Mouse (Mus musculus) lung, embryonic 14.5 days (tissue): ENCODE measurements around the gene Krtap5-1. TPM values are rescaled to one million over a fixed set of nuclear protein-coding genes. Genes with fewer than 3 reads are reported as not detected.
"Not testable (repeated sequence)": the region's sequence is repeated elsewhere in the genome, so short reads cannot be mapped to it uniquely, and the experiment has no call there.

Experiments used
- ATAC-seq: fragments of 200-750 bp; cut with Nextera tagmentation; 2 replicates; pipeline ENCODE4 v1.8.0; 2017; ENCODE audit warnings: mild to moderate bottlenecking, moderate TSS enrichment, moderate library complexity; ENCODE audit not compliant: insufficient read depth
- DNase-seq: peaks from one replicate; pipeline ENCODE4 v3.0.0-alpha.2; 2015
- H3K27ac ChIP-seq: fragments of 300-500 bp; sonication (generic); 2 replicates; pipeline ENCODE4 v1.5.1; 2014; ENCODE audit warnings: low read depth, mild to moderate bottlenecking, moderate library complexity
- H3K27me3 ChIP-seq: fragments of 300-500 bp; sonication (generic); 2 replicates; pipeline ENCODE4 v1.6.1; 2014; ENCODE audit warnings: low read length, control low read depth; ENCODE audit not compliant: insufficient read depth
- H3K36me3 ChIP-seq: fragments of 300-500 bp; sonication (generic); 2 replicates; pipeline ENCODE4 v1.6.1; 2014; ENCODE audit warnings: control low read depth; ENCODE audit not compliant: insufficient read depth
- H3K4me1 ChIP-seq: fragments of 300-500 bp; sonication (generic); 2 replicates; pipeline ENCODE4 v1.6.1; 2014; ENCODE audit warnings: antibody characterized with exemption, control low read depth; ENCODE audit not compliant: insufficient read depth
- H3K4me2 ChIP-seq: fragments of 300-500 bp; sonication (generic); 2 replicates; pipeline ENCODE4 v1.6.1; 2014; ENCODE audit warnings: mild to moderate bottlenecking
- H3K4me3 ChIP-seq: fragments of 300-500 bp; sonication (generic); 2 replicates; pipeline ENCODE4 v1.5.1; 2014; ENCODE audit warnings: low read depth, low read length
- H3K9ac ChIP-seq: fragments of 300-500 bp; sonication (generic); 2 replicates; pipeline ENCODE4 v1.6.1; 2014
- H3K9me3 ChIP-seq: fragments of 300-500 bp; sonication (generic); 2 replicates; pipeline ENCODE4 v1.6.1; 2016; ENCODE audit warnings: low read depth, low read length, control low read depth
- CTCF ChIP-seq: IDR thresholded peaks from 2 replicates; pipeline ENCODE4 v1.5.1; 2016; ENCODE audit warnings: antibody characterized with exemption, low read depth
- WGBS: fragments of 180-500 bp; shearing (Covaris S2); extraction: QIAGEN DNeasy Blood & Tissue Kit; methylation state at CpG from one replicate; pipeline ENCODE4 v1.1.7; 2014; 5-methylcytosine and 5-hydroxymethylcytosine counted together
- polyA plus RNA-seq: library from polyadenylated mRNA; unstranded; fragments of >200 nt; fragmentation: Nextera tagmentation; extraction: Ambion mirVana; gene quantifications from 2 replicates; pipeline ENCODE4 v1.2.1, GENCODE M21; 2014

The Krtap5-1 gene
- polyA plus RNA-seq, 1 experiment from 2014 or later = not detected

DNA sequence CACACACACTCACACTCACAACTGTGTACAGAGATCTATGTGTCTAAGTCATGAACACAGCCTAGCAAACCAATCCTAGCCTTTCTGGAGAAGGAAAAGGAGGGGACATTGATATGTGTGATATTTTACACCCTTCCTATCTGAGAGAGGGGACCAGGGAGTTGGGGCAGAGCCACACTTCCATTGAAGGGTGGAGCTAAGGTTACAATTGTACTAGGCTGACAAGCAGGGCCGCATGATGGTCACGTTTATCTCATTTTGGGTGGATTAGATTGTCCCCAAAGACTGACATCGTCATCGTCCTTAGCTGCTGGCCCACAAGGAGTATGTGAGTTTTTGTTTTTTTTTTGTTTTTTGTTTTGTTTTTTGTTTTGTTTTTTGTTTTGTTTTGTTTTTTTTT lies 34.4 kb upstream of the Krtap5-1 start:
- H3K4me2 ChIP-seq = no peak overlapping the region
- H3K9me3 ChIP-seq = no peaks in the 10 kb centered on the region
- DNase-seq = no peak
- no peaks in the 10 kb centered on the region for H3K27me3 ChIP-seq
- no peak for ATAC-seq
- TF ChIP-seq CTCF = no peak
- H3K27ac ChIP-seq = no peak overlapping the region
- no peak overlapping the region for H3K4me3 ChIP-seq
- H3K4me1 ChIP-seq = peaks cover 11% of the 10 kb centered on the region
- no peaks in the 10 kb centered on the region for H3K36me3 ChIP-seq
- no peak overlapping the region for H3K9ac ChIP-seq
- WGBS = 78% methylated on average over 4 of the region's 4 CpGs

DNA sequence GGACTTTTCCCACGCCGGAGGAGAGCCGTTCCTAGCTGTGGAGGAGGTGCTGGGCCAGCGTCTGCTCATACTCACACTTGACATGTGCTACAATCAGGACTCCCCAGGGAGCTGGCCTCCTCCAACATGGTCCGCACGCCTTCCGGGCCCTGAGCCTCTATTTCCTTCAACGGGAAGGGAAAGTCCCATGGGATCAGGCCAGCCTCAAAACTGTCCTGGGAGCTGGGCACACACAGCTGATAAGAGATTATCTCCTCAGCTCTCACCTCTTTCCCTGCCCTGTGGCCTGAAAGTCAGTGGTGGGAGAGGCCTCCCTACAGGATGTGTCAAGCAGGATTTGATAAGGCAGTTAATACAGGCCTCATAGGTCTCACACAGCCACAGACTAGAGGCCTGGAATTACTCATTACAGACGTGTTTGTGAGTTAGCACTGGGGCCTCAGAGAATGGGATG lies 33.4 kb upstream of the Krtap5-1 start:
- Histone ChIP-seq H3K36me3 (no peaks in the 10 kb centered on the region), H3K4me2 (no peak overlapping the region), H3K9ac (no peak overlapping the region), H3K27ac (no peak overlapping the region; the same call in 1 of the 2 replicates), H3K4me3 (no peak overlapping the region), H3K4me1 (peaks cover 11% of the 10 kb centered on the region), H3K27me3 (no peaks in the 10 kb centered on the region), H3K9me3 (no peaks in the 10 kb centered on the region)
- DNase-seq (no peak), ATAC-seq (peak; percentile 21; the same call in 1 of the 2 replicates)
- TF ChIP-seq CTCF = no peak
- WGBS = 29% methylated on average over 9 of the region's 9 CpGs

DNA sequence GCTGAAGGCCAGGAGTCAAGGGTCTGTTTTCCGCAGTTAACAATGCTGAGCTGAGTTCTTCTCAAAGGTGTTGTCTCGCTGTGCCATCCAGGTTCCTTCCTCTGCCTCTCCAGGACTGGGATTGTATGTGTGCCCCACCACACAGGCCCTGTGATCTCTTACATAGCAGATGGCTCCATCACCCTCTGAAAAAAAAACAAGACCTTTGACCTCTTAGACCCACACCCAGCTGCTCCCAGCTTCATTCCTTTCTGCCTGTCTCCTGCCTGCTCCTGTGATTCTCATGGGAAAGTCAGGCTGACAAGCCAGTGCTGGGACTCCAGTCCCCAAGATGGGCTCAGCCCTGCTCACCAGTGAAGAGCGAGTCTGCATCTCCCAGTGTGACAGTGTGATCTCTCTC lies 31.6 kb upstream of the Krtap5-1 start:
- TF ChIP-seq CTCF = no peak
- no peak overlapping the region for H3K9ac ChIP-seq
- H3K9me3 ChIP-seq = no peaks in the 10 kb centered on the region
- H3K4me1 ChIP-seq = peaks cover 11% of the 10 kb centered on the region
- no peaks in the 10 kb centered on the region for H3K27me3 ChIP-seq
- 55% methylated on average over 3 of the region's 3 CpGs for WGBS
- ATAC-seq (no peak), DNase-seq (no peak)
- no peaks in the 10 kb centered on the region for H3K36me3 ChIP-seq
- H3K4me2 ChIP-seq = no peak overlapping the region
- H3K4me3 ChIP-seq = no peak overlapping the region
- H3K27ac ChIP-seq = no peak overlapping the region

GRCm38 (mm10) chr7:142326714-142327445 lies 30.0 kb upstream of the Krtap5-1 start:
- peak; percentile 65 for ATAC-seq
- DNase-seq = peak; percentile 56
- H3K4me3 ChIP-seq = no peak overlapping the region
- no peaks in the 10 kb centered on the region for H3K36me3 ChIP-seq
- no peak overlapping the region for H3K9ac ChIP-seq
- WGBS = 15% methylated on average over 9 of the region's 9 CpGs
- H3K4me1 ChIP-seq = peaks cover 11% of the 10 kb centered on the region
- peak overlapping the region; percentile 80 for H3K27ac ChIP-seq
- no peak overlapping the region for H3K4me2 ChIP-seq
- TF ChIP-seq CTCF = no peak
- no peaks in the 10 kb centered on the region for H3K9me3 ChIP-seq
- H3K27me3 ChIP-seq = no peaks in the 10 kb centered on the region

- DNase-seq (no peak), ATAC-seq (no peak)
- Histone ChIP-seq H3K4me3 (no peak overlapping the region), H3K27me3 (no peaks in the 10 kb centered on the region), H3K9me3 (no peaks in the 10 kb centered on the region), H3K27ac (0 out of 2 replicates have a peak overlapping the region, but pooled peaks have one; percentile 26), H3K36me3 (no peaks in the 10 kb centered on the region), H3K9ac (no peak overlapping the region), H3K4me2 (no peak overlapping the region), H3K4me1 (peaks cover 11% of the 10 kb centered on the region)
- TF ChIP-seq CTCF = no peak
- 62% methylated on average over 12 of the region's 12 CpGs for WGBS
Observed at GRCm38 (mm10) chr7:142323396-142324117, 26.6 kb upstream of the Krtap5-1 start.

GRCm38 (mm10) chr7:142322641-142323040 lies 25.7 kb upstream of the Krtap5-1 start:
- 76% methylated on average over 6 of the region's 6 CpGs for WGBS
- Histone ChIP-seq H3K36me3 (no peaks in the 10 kb centered on the region), H3K4me1 (peaks cover 11% of the 10 kb centered on the region), H3K9me3 (no peaks in the 10 kb centered on the region), H3K9ac (no peak overlapping the region), H3K4me3 (no peak overlapping the region), H3K27ac (no peak overlapping the region), H3K4me2 (no peak overlapping the region), H3K27me3 (no peaks in the 10 kb centered on the region)
- no peak for TF ChIP-seq CTCF
- DNase-seq = no peak
- ATAC-seq = no peak

DNA sequence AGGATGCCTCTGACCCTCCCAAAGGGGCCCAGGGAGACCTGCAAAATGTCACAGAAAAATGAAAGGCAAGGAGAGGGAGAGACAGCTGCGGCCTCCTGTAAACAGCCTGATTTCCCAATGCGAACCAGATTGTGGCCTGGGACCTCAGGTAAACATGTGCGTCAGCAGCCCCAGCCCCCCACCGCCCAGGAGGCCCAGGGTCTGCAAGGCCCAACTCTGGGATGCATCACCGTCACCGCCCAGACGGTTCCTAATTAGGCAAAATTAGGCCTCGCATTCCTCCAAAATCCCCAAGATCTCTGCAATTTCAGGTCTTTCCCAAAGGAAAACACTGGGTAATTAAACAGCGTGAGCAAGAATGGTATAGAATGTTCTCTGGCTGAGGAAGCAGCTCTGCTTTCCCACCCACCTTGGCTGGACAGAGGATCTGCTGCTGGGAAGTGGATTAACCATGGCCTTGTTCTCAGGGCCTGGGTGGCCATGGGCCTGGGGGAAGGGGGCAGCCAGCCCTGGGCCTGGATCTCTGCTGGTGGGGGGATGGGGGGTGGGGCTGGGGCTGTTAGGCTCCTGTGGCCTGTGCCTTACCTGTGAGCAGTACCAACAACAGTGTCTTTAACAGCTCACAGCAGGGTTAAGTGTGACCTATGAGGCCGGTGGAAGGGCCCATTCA lies 24.9 kb upstream of the Krtap5-1 start:
- not testable (repeated sequence) for ATAC-seq, H3K9ac ChIP-seq, H3K27me3 ChIP-seq, H3K4me1 ChIP-seq, H3K4me2 ChIP-seq, DNase-seq, H3K36me3 ChIP-seq, H3K9me3 ChIP-seq, H3K4me3 ChIP-seq
- WGBS = 50% methylated on average over 3 of the region's 10 CpGs
- H3K27ac ChIP-seq = 0 out of 2 replicates have a peak overlapping the region, but pooled peaks have one; percentile 12
